Mouse (Mus musculus) Muller cell, postnatal 12 days (primary cell): ENCODE data around the gene Lbp.
A peak's percentile ranks its signal among the peaks of the same experiment; 100 is the strongest.

ENCODE experiments used
- DNase-seq: peaks from one replicate; pipeline ENCODE4 v3.0.0-alpha.2; 2015; ENCODE audit errors: inconsistent ontology term

The Lbp gene

GRCm38 (mm10) chr2:158313089-158313488, 6.8 kb downstream of the Lbp start:
- DNase-seq: no peak

DNA sequence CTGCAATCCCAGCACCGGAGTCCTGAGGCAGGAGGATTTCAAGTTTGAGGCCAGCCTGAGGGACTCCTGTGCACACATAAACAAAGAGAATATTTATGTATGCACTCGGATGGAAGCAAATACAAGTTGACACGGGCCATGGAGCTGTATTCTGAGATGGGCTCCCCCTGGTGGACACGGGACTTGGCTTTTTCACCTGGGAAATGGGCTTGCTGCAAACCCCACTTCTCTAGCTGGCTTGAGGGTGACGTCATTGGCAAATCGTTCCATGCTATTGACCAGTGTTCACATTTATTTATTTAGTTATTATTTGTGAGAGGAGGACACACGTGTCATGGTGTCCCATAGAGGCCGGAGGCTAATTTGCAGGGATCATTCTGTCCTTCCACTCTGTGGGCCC, 10.1 kb downstream of the Lbp start:
- DNase-seq: no peak

GRCm38 (mm10) chr2:158317026-158317425, 10.7 kb downstream of the Lbp start:
- DNase-seq: no peak

GRCm38 (mm10) chr2:158321596-158321995, 15.3 kb downstream of the Lbp start:
- DNase-seq: no peak

DNA sequence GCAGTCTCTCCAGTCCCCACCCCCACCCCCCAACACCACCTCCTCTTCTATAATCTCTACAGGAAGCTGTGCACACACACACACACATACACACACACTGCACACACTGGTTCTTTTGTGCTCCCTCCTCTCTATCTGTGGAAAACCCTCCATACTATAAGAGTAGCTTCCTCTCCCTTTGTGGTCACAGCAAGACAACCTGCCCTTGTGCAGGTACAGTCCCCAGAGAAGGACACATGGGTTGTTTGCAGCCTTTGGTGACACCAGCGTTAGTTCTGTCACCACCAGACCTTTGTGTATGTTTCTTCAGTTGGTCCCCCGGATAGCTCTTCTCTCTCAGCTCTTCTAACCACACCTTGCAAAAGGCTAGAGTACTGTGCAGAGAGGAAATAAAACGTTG, 16.6 kb downstream of the Lbp start:
- DNase-seq: no peak

- no peak for DNase-seq
These were observed 18.4 kb downstream of the Lbp start for GRCm38 (mm10) chr2:158324531-158325190.

GRCm38 (mm10) chr2:158325609-158326008, 19.3 kb downstream of the Lbp start:
- DNase-seq: no peak

DNA sequence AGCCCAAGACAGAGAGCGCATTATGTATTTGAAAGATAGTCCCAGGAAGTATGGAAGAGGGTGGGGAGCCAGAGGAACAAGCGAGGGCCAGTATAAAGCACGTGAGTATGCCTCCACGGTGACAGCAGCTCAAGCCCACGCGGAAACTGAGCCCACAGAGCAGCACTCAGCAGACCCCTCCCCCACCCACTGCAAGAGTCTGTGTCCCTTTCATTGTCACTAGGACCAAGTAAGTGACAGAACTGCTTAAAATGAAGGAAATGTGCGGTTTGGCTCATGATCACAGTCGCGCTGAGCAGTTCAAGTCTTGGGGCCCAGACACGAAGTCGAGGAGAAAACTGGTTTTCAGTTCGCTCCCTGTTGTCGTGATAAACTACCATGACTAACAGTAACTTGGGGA, 28.1 kb downstream of the Lbp start:
- no peak for DNase-seq

DNA sequence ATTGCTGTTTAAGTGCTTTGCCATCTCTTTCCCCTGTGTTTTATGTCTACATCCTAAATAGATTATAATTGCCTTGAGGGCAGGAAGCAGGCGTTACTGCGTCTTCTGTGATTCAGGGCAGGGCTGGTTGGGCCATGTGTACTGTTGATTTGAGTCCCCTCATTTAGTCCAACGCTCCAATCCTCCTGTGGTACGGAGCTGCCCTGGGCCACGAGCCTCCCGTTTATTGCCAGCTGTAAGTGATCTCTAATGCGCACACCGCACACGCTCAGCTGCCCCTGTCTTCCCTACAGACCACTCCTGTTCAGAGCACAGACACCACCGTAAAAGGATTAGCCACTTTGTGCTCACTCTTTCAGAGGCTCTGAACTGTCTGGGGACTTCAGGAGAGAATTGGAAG, 31.4 kb downstream of the Lbp start:
- no peak for DNase-seq

DNA sequence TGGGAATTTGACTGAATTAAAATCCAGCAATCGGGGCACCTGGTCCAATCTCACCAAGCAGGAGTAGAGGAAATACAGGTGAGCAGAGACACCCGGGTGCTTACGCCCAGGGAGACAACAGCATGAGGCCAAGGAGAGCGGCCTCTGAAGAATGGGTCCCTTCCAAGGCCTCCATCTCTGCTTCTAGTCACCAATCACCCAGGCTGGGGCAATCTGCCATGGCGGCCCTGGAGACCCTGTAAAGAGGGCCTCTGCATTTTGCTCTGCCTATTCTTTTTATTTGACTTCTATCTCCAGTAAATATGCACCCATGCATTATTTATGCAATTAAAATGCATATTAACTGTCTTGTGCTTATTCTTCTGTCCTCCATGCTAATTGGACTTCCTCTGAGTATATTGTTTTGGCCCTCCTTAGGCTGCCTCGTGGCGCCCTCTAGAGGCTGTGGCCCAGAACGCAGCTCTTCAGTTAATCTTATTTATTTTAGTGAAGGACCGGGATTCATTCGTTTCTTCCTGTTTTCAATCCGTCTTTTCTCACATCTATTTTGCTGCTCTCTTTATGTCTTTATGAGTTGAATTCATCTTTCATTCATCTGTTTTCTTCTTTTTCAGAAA, 33.8 kb downstream of the Lbp start:
- DNase-seq: peak; percentile 41

GRCm38 (mm10) chr2:158341324-158341723, 35.0 kb downstream of the Lbp start:
- DNase-seq: no peak

DNA sequence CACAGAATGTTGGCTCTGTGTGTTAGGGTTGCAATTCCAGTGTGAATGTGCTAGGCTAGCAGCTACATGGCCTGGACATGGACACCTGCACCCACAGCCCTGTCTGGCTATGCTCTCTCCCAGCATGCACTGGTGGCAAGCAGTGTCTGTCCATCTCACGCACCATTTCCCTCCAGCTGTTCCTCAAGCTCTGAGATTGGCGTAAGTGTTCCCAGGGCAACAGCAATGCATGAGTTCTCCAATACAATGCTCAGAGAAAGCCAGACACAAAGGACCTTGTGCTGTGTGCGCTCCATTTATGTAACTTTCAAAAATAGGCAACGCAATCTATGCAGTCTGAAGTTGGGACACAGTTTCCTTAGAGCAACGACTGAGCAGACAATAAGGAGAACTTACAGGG, 37.2 kb downstream of the Lbp start:
- DNase-seq: peak; percentile 60

- no peak for DNase-seq
These were observed 40.2 kb downstream of the Lbp start for GRCm38 (mm10) chr2:158346467-158346866.

GRCm38 (mm10) chr2:158347868-158348267, 41.6 kb downstream of the Lbp start:
- DNase-seq: peak; percentile 62

- no peak for DNase-seq
These were observed 46.7 kb downstream of the Lbp start for GRCm38 (mm10) chr2:158352801-158353520.

DNA sequence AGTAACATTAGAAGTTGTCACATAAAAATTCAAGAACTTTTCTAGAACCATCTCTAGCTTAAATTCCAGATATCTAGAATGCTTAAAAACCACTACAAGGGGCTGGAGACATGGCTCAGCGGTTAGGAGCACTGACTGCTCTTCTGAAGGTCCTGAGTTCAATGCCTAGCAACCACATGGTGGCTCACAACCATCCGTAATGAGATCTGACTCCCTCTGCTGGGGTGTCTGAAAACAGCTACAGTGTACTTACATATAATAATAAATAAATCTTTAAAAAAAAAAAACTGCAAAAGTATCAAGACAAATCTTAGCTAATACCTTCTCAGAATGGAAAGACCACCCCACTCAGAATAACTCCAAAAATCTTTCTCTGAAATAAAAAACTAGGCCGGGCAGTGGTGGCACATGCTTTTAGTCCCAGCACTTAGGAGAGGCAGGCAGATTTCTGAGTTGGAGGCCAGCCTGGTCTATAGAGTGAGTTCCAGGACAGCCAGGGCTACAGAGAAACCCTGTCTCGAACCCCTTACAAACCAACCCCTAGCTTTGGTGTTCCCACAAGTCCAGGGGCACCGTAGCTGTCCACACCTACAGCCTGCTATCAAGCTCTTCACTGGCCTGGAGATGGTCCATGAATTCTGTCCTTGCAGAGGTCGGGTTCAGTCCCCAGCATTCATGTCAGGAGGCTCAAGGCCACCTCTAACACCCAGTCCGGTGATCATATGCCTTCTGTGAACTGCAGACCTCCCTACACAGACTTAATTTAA, 48.2 kb downstream of the Lbp start:
- no peak for DNase-seq

GRCm38 (mm10) chr2:158355238-158355637, 48.9 kb downstream of the Lbp start:
- DNase-seq: no peak

DNA sequence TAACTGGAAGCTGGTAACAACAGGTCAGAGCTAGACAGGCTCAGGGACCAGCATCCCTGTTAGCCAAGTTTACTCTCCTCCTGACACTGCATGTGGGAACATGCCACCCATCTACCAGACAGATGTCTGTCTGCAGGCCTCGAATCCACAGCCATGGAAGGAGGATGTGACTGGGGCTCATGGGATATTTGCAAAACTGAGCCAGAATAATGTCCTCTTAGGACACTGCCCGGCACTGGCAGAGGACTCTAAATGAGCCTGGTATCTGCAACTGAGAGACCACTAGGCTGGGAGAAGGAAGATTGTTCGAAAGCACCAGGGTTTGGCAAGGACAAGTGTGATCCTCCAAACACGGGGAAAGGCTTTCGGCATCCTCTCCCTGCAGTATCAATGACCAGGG, 49.8 kb downstream of the Lbp start:
- no peak for DNase-seq

DNA sequence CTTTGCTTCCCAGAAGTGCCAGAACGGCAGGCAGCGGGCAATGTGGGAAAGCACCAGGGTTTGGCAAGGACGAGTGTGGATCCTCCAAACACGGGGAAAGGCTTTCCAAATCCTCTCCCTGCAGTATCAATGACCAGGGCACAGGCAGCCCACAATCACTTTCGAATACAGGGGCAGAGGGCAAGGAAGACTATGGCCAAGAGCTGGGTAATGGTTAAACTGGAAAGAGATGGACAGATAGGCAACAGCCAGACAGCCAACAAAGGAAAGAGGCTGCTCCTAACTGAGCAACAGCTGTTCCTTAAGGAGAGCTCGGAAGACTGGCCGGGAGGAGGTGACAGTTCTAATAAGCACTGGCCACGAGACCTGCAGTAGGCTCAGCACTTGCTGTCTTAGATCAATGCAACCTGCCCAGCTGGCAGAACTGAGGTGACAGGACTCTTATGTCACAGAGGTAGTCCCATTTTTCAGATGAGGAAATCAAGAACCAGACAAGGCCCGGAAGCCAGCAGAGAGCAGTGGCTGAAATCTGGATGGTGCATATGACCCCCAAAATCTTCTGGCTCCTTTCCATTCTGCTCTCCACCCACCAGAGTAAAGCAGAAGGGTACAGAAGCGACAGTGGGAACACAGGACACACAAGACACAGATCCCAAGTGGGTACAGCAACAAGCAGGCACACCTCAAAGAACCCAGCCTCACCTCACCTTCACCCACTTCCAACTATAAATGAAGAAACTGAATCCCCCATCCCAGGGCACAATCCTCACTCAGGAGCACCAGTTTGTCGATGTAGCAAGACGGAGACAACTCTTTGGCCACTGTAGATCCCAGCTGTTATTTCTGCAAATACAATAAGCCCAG, 53.7 kb downstream of the Lbp start:
- DNase-seq: no peak

GRCm38 (mm10) chr2:158360873-158361677, 54.8 kb downstream of the Lbp start:
- peak; percentile 94 for DNase-seq
